Mouse (Mus musculus): ENCODE data around the gene Pygo2.

Gene Pygo2

GRCm38 (mm10) chr3:89430171-89431159 is at the start of gene Pygo2:
TSS of gene Pygo2 (plus strand) at chr3:89430214.
- peak; percentile 96 to 97 for DNase-seq (ENCODE audit: low spot score in 2 of 2)

GRCm38 (mm10) chr3:89380291-89380690 is 49.7 kb upstream of the Pygo2 start:
- no peak for DNase-seq (ENCODE audit: low spot score in 2 of 2)

- DNase-seq (ENCODE audit: low spot score in 2 of 2), result no peak
Measured at GRCm38 (mm10) chr3:89380711-89381110, 49.3 kb upstream of the Pygo2 start.

DNA sequence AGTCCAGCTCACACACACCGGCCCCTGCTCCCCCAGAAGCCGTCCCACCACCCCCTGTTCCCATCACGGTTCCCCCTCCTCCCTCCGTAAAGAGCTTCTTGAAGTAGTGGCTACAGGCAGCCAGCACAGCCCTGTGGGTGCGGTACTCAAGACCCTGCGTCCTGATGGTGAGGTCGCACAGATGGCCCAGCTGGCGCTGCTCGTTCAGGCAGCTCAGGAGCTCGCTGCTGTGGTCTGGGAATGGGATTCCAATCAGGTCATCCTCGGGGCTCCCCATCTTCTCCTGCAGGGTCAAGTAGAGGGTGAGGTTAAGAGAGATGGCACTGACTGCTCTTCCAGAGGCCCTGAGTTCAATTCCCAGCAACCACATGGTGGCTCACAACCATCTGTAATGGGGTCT is 48.8 kb upstream of the Pygo2 start:
- no peak for DNase-seq (ENCODE audit: low spot score in 2 of 2)

DNA sequence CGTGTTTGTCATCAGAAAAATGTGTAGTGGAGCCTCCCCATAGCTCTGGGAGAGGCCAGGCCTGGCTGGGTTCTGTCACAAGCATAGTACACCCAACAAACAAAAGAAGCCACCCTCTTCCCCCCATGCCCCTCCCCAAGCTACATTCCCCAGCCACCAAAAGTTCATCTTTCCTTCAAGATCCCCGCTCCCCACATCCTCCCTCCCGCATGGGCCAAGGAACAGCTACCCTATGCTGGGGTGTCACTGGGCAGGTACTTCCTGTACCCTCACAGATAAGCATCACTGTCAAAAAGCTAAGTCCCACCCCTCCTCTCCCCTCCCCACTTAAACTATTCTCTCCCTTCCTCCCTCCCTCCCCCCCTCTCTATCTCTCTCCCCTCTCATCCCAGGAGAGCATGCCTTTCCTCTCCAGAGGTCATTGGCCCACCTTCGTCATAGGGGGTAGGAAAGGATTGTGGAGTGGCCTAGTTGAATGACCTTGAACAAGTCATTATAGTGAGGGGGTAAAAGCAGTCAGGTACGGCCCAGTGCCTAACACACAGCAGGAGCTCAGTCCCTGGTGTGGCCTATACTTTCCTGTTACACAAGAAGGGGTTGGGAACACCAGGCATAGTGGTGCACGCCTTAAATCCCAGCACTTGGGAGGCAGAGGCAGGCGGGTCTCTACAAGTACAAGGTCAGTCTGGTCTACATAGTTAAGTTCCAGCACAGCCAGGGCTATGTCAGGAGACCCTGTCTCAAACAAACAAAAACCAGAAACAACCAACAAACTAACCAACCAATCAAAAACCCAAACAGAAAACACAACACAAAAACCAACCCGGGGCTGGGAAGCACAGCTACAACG is 47.8 kb upstream of the Pygo2 start:
- DNase-seq (ENCODE audit: low spot score in 2 of 2), result no peak

- no peak for DNase-seq (ENCODE audit: low spot score in 2 of 2)
Measured at GRCm38 (mm10) chr3:89382950-89383349, 47.1 kb upstream of the Pygo2 start.

GRCm38 (mm10) chr3:89383651-89384255 is 46.3 kb upstream of the Pygo2 start:
- no peak for DNase-seq (ENCODE audit: low spot score in 2 of 2)

DNA sequence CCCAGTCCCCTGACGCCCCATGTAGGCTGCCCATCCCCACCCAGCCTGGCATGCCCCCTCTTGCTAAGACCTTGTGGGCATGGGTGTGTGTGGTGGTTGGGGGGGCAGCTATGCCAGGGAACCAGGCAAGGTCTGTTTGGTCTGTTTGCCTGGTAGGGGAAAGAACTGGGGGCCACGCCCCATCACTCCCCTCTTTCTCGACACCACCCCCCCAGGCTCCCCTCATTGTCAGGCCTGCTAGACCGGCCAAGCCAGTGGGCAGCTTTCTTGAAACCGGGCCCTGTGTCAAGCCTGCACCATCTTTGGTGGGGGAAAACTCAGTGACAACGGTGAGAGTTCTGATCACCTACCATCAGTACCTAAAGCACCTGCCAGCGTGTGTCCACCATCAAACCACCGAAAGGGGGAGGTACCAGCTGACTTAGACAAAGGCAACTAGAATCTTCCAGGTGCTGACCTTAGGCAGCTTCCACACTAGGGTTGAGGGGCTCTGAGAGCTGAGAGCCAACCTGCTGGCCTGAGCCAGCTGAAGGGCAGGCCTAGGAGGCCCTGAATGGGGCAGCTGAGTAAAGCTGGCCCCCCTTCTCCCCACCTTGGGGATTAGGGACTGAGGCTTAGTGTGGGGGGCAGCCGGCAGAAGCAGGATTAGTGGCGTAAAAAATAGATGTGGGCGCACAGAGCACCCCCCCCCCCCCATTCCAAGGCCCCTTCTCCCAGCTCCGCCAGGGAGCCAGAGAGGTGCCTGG is 45.5 kb upstream of the Pygo2 start:
- DNase-seq (ENCODE audit: low spot score in 2 of 2), result no peak

DNA sequence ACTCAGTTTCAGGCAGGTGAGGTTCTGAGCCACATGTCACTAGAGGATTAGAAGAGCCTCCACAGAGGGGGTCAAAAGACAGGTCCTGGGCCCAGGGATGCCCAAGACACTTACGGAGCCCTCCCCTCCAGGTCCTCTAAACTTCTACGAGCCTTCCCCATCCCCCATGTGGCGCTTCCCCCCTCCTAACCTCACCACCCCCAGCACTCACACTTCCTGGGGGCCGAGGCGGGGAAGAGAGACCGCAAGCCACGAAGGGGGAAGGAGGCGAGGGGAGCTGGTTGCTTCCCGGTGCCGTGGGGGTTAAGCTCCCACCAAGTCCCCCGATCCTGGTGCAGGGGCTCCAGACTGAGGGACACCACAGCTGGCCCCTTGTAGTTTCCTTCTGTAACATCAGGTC is 44.6 kb upstream of the Pygo2 start:
- no peak for DNase-seq (ENCODE audit: low spot score in 2 of 2)

DNA sequence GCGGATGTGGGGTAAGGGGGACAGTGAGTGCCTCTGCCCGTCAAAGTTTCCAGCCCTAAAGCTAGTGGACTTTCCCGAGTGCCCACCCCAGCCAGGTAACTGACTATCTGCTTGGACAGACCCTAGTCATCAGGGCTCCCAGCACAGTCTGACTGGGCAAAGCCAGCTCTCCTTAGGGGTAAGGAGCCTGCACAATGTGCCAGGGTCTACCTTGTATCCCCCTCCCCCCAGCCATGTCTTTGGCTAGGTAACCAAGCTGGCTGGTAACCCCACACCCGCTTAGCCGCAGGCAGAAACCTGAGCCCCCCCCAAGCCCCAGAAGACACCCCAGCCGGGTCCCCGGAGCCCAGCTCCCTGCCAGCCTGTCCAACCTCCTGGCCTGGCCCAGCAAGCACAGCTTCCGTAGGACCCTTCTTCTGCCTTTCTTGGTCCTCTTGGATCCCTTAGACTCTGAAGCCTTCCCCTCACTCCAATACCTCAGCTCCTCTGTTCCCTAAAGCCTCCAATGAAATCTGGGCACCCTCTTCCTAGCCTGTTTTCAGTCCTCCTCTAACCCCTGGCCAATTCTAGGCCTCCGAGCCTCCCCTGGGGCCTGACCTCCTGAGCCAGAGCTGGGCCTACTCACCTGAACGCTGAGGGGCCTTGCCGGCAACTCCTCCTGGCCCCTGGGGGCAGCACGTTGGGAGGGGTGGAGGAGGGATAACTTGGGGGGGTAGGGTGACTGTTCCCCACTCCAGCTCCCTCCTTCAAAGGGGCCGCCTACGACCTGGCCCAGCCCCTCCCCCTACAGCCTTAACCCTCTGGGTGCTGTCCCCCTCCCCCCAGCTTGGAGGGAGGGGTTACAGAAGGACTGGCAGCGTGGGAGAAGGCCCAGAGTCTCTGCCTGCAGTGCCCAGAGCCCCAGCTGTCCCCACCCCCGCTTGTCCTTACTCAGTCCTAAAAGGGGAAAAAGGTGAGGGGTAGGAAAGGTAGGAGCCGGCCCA is 43.3 kb upstream of the Pygo2 start:
- DNase-seq (ENCODE audit: low spot score in 2 of 2), result no peak

- no peak for DNase-seq (ENCODE audit: low spot score in 2 of 2)
Measured at GRCm38 (mm10) chr3:89387632-89388031, 42.4 kb upstream of the Pygo2 start.

GRCm38 (mm10) chr3:89388134-89388881 is 41.7 kb upstream of the Pygo2 start:
- no peak for DNase-seq (ENCODE audit: low spot score in 2 of 2)

- DNase-seq (ENCODE audit: low spot score in 2 of 2), result no peak
Measured at GRCm38 (mm10) chr3:89388901-89389740, 40.9 kb upstream of the Pygo2 start.

DNA sequence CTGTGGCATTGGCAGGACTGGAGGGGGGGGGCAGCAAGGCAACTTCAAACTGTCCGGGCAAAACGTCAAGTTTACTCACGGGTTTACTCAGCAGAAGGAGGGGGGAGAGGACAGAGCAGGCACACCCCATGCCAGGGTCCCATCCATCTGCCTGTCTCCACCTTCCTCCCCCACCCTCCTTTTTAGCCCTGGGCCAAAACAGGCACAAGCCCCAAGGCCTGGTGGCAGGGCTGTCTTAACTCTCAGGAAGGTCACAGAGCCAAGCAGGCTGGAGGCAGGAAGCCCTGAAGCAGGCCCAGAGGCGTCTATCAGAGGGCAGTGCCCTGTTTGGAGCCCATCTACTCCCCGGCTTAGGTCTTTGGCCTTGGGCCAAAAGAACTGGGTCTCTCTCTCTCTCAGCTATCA is 39.9 kb upstream of the Pygo2 start:
- no peak for DNase-seq (ENCODE audit: low spot score in 2 of 2)

DNA sequence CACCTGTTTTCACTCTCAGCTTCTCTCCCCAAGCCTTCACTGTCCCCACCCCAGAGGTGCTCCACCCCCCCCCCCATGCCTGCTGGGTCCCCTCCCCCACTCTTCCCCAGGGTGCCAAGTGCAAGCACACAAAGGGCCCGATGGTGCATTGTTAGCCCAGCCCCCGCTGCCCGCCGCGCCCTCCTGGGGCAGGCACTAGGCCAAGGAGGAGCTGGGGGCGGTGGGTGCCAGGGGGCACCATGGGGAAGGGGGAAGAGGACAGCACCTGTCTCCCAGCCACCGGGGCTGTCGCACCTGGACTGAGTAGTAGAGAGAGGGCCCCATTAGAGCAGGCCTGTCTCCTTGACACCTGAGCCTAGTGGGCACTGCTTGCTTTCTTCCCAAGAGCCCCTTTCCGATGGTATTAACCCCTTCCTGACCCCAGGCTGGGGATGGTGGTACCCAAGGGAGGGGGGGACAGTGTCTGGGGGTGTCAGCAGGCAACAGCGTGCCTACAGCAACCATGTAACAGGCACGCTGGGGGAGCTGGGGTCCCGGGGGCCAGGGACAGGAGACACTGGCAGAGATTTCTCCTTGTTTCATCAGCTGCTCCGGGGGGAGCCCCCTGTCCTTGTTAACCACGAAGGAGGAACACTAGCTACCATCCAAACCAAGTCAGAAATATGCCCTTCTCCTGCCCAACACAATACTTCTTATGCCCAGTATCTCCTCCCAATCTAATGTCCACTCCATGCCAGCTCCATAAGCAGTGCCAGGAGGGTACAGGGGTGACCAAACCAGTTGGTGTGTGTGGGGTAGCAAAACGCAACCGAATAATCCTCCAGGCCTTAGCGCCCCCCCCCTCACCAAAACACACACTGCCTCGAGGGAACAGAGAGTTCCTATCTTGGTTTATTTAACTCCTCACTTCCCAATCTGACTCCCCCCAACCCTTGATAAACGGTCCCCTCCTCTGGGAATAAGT is 39.0 kb upstream of the Pygo2 start:
- DNase-seq (ENCODE audit: low spot score in 2 of 2), result no peak

- DNase-seq (ENCODE audit: low spot score in 2 of 2), result peak in 1 of 2 experiments; percentile 58
Measured at GRCm38 (mm10) chr3:89391663-89392511, 38.1 kb upstream of the Pygo2 start.

Data from urinary bladder, postnatal 4 days (tissue).